Mouse (Mus musculus) stomach, postnatal 0 days (tissue): ENCODE measurements around the gene Robo2. TPM values are rescaled to one million over a fixed set of nuclear protein-coding genes. Genes with fewer than 3 reads are reported as not detected.
A peak's percentile ranks its signal among the peaks of the same experiment; 100 is the strongest.

Experiments used
- ATAC-seq: fragments of 200-750 bp; cut with Nextera tagmentation; 2 replicates; pipeline ENCODE4 v1.8.0; 2017; ENCODE audit not compliant: low FRiP score, low TSS enrichment
- DNase-seq: peaks from one replicate; pipeline ENCODE4 v3.0.0-alpha.2; 2016; ENCODE audit warnings: low spot score
- H3K27ac ChIP-seq: fragments of 300-500 bp; sonication (generic); replicated peaks from 2 replicates; pipeline ENCODE4 v1.5.1; 2014; ENCODE audit warnings: mild to moderate bottlenecking, control low read depth
- H3K27me3 ChIP-seq: fragments of 300-500 bp; sonication (generic); 2 replicates; pipeline ENCODE4 v1.6.1; 2014; ENCODE audit warnings: low read length; ENCODE audit not compliant: control insufficient read depth, insufficient read depth
- H3K36me3 ChIP-seq: fragments of 300-500 bp; sonication (generic); 2 replicates; pipeline ENCODE4 v1.6.1; 2014; ENCODE audit warnings: low read length, mixed read lengths; ENCODE audit not compliant: control insufficient read depth, insufficient read depth
- H3K4me1 ChIP-seq: fragments of 300-500 bp; sonication (generic); replicated peaks from 2 replicates; pipeline ENCODE4 v1.6.1; 2014; ENCODE audit warnings: antibody characterized with exemption; ENCODE audit not compliant: control insufficient read depth, insufficient read depth
- H3K4me2 ChIP-seq: fragments of 300-500 bp; sonication (generic); replicated peaks from 2 replicates; pipeline ENCODE4 v1.6.1; 2014; ENCODE audit warnings: low read depth, mild to moderate bottlenecking, control low read depth, moderate library complexity
- H3K4me3 ChIP-seq: fragments of 300-500 bp; sonication (generic); 2 replicates; pipeline ENCODE4 v1.5.1; 2014; ENCODE audit warnings: low read depth, low read length, control low read depth
- H3K9ac ChIP-seq: fragments of 300-500 bp; sonication (generic); 2 replicates; pipeline ENCODE4 v1.6.1; 2014; ENCODE audit warnings: mild to moderate bottlenecking, low read length, control low read depth, mixed read lengths
- H3K9me3 ChIP-seq: fragments of 300-500 bp; sonication (generic); 2 replicates; pipeline ENCODE4 v1.6.1; 2016; ENCODE audit warnings: low read length; ENCODE audit not compliant: control insufficient read depth
- CTCF ChIP-seq: IDR thresholded peaks from 2 replicates; pipeline ENCODE4 v1.5.1; 2016; ENCODE audit warnings: antibody characterized with exemption, low read depth, mild to moderate bottlenecking, moderate library complexity
- EP300 ChIP-seq: optimal IDR thresholded peaks from 2 replicates; pipeline ENCODE3; 2016; ENCODE audit warnings: antibody characterized with exemption
- WGBS: fragments of 180-500 bp; shearing (Covaris S2); extraction: QIAGEN DNeasy Blood & Tissue Kit; methylation state at CpG from one replicate; pipeline ENCODE4 v1.1.7; 2014; 5-methylcytosine and 5-hydroxymethylcytosine counted together
- polyA plus RNA-seq: library from polyadenylated mRNA; unstranded; fragments of >200 nt; fragmentation: Nextera tagmentation; extraction: Ambion mirVana; gene quantifications from 2 replicates; pipeline ENCODE4 v1.2.1, GENCODE M21; 2015

Gene Robo2
- polyA plus RNA-seq, 1 experiment from 2014 or later = 7.1 TPM

- H3K27ac ChIP-seq = no peak overlapping the region
- H3K4me1 ChIP-seq = no peaks in the 10 kb centered on the region; the same call in 1 of the 2 replicates
- ATAC-seq (no peak), DNase-seq (no peak)
- H3K4me3 ChIP-seq = no peak overlapping the region
- H3K27me3 ChIP-seq = no peaks in the 10 kb centered on the region
- no peak for TF ChIP-seq CTCF
- no peak for TF ChIP-seq EP300
- H3K4me2 ChIP-seq = no peak overlapping the region
- H3K9me3 ChIP-seq = no peaks in the 10 kb centered on the region
- H3K36me3 ChIP-seq = no peaks in the 10 kb centered on the region
- 75% methylated on average over 5 of the region's 5 CpGs for WGBS
- H3K9ac ChIP-seq = no peak overlapping the region
These were observed 537.6 kb downstream of the Robo2 start for GRCm38 (mm10) chr16:73873828-73874558.

DNA sequence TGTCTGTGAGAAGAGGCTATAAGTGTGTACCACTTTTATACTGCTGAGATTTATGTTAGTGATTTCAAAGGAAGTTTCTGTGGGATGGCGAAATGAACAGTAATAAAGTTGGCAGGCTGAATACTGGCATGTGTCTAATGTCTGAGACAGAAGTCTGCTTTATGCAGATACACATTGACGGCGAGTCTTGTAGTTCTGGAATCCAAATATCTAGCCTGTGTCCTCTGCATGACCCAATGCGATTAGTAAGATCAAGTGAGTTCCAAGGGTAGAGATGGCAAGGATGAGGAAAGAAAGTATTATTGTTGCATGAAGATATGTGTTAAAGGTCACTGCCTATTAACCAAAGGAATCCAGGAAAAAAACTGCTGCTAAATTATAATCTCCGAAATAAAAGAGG, 541.3 kb downstream of the Robo2 start:
- no peak for DNase-seq
- Histone ChIP-seq H3K27ac (no peak overlapping the region), H3K4me3 (no peak overlapping the region), H3K4me1 (no peaks in the 10 kb centered on the region; the same call in 1 of the 2 replicates), H3K9me3 (no peaks in the 10 kb centered on the region), H3K9ac (no peak overlapping the region), H3K4me2 (no peak overlapping the region), H3K27me3 (no peaks in the 10 kb centered on the region), H3K36me3 (no peaks in the 10 kb centered on the region)
- WGBS = 46% methylated on average over 5 of the region's 5 CpGs
- ATAC-seq = no peak
- TF ChIP-seq EP300 = no peak
- TF ChIP-seq CTCF = no peak

DNA sequence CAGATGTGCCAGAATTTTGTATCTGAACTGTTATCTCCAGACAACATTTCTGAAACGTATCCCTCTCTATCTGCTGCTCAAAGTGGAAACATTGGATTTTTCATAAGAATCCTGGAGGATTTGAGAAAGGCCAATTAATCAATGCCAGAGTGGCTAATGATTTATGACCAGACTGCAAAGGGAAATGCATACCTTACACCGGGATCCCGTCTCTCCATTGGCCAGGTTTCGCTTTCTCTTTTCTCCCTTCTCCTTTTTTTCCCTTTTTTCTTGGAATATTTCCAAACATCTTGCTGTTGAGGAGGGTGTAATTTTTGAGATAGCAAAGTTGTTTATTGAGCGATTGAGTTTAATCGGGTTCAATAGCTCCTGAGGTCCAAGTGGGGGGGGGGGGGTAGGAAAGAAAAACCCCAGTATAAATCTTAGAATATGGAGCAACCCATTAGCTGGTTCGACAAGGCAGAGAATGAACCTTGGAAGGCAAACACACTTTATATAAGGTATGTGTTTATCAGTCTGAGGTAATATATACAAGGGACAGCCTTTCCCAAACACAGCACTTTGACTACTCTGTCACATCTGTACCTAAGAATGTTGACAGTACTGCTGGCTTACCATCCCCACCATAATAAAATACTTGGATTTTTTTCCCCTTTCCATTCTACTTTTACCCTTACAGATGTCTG, 542.0 kb downstream of the Robo2 start:
- Histone ChIP-seq H3K27ac (no peak overlapping the region), H3K27me3 (no peaks in the 10 kb centered on the region), H3K9me3 (no peaks in the 10 kb centered on the region), H3K4me2 (peak overlapping the region; percentile 21), H3K4me3 (peak overlapping the region; percentile 15), H3K36me3 (no peaks in the 10 kb centered on the region), H3K4me1 (no peaks in the 10 kb centered on the region; the same call in 1 of the 2 replicates), H3K9ac (no peak overlapping the region)
- ATAC-seq (peak; percentile 38; the same call in 1 of the 2 replicates), DNase-seq (no peak)
- TF ChIP-seq EP300 (no peak), CTCF (no peak)
- 18% methylated on average over 7 of the region's 7 CpGs for WGBS

GRCm38 (mm10) chr16:73864625-73865024, 547.0 kb downstream of the Robo2 start:
- H3K27ac ChIP-seq = no peak overlapping the region
- no peaks in the 10 kb centered on the region for H3K27me3 ChIP-seq

GRCm38 (mm10) chr16:73863748-73864147, 547.9 kb downstream of the Robo2 start:
- ATAC-seq (no peak), DNase-seq (no peak)
- Histone ChIP-seq H3K4me1 (no peaks in the 10 kb centered on the region), H3K27ac (no peak overlapping the region), H3K36me3 (no peaks in the 10 kb centered on the region), H3K4me2 (no peak overlapping the region), H3K9ac (no peak overlapping the region), H3K9me3 (no peaks in the 10 kb centered on the region), H3K27me3 (no peaks in the 10 kb centered on the region), H3K4me3 (no peak overlapping the region)
- no peak for TF ChIP-seq CTCF
- TF ChIP-seq EP300 = no peak
- 19% methylated on average over 3 of the region's 3 CpGs for WGBS

More at GRCm38 (mm10) chr16:73864625-73865024, 547.0 kb downstream of the Robo2 start:
- DNase-seq = no peak
- H3K4me1 ChIP-seq = no peaks in the 10 kb centered on the region
- H3K4me2 ChIP-seq = no peak overlapping the region
- no peaks in the 10 kb centered on the region for H3K9me3 ChIP-seq
- H3K9ac ChIP-seq = no peak overlapping the region
- ATAC-seq = no peak
- 49% methylated on average over 9 of the region's 9 CpGs for WGBS
- no peak overlapping the region for H3K4me3 ChIP-seq
- TF ChIP-seq CTCF (no peak), EP300 (no peak)
- H3K36me3 ChIP-seq = no peaks in the 10 kb centered on the region

GRCm38 (mm10) chr16:73858717-73859116, 552.9 kb downstream of the Robo2 start:
- H3K4me1 ChIP-seq = no peaks in the 10 kb centered on the region
- 74% methylated on average over 2 of the region's 2 CpGs for WGBS
- no peak overlapping the region for H3K4me3 ChIP-seq
- H3K36me3 ChIP-seq = no peaks in the 10 kb centered on the region
- no peak overlapping the region for H3K27ac ChIP-seq
- no peaks in the 10 kb centered on the region for H3K9me3 ChIP-seq
- H3K27me3 ChIP-seq = no peaks in the 10 kb centered on the region
- ATAC-seq (no peak), DNase-seq (no peak)
- H3K4me2 ChIP-seq = no peak overlapping the region
- no peak overlapping the region for H3K9ac ChIP-seq
- TF ChIP-seq CTCF (no peak), EP300 (no peak)
